Mouse (Mus musculus) ES-Bruce4 (cell line): Measurements from ENCODE around the gene Tnpo2.

Source experiments
- CTCF ChIP-seq: IDR thresholded peaks from one replicate; pipeline ENCODE4 v1.8.1; 2011; ENCODE audit warnings: low read depth, low read length
- EP300 ChIP-seq: IDR thresholded peaks from 2 replicates; pipeline ENCODE4 v1.6.1; 2011; ENCODE audit warnings: low read depth, low read length; ENCODE audit not compliant: insufficient read depth
- POLR2A ChIP-seq: IDR thresholded peaks from one replicate; pipeline ENCODE4 v1.8.1; 2011; ENCODE audit warnings: low read length; ENCODE audit not compliant: insufficient read depth

DNA sequence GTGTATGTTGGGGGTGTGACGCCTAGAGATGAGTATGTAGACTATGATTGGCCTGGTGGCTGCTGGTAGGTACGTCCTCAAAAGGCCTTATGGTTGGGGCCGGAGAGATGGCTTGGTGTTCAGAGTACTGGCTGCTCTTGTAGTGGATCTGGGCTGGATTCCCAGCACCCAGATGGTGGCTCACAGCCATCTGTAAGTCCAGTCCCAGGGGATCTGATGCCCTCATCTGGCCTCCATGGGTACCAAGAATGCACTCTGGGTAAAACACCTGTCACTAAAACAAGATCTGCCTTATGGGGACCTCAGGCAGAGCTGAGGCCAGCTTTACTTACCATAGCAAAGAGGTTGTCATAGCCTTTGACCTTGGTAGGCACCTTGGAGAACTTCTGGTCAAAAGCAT, 12.9 kb upstream of the Tnpo2 start:
- TF ChIP-seq EP300 (no peak), POLR2A (no peak), CTCF (no peak)
